Mouse (Mus musculus): Measurements from ENCODE around the gene Suv39h1. TPM values are rescaled to one million over a fixed set of nuclear protein-coding genes. Genes with fewer than 3 reads are reported as not detected.
"Not testable (repeated sequence)": the region's sequence is repeated elsewhere in the genome, so short reads cannot be mapped to it uniquely, and the experiment has no call there.

Suv39h1 gene
- total RNA-seq, 2 experiments from 2014 or later: 35.0 to 36.7 TPM

DNA sequence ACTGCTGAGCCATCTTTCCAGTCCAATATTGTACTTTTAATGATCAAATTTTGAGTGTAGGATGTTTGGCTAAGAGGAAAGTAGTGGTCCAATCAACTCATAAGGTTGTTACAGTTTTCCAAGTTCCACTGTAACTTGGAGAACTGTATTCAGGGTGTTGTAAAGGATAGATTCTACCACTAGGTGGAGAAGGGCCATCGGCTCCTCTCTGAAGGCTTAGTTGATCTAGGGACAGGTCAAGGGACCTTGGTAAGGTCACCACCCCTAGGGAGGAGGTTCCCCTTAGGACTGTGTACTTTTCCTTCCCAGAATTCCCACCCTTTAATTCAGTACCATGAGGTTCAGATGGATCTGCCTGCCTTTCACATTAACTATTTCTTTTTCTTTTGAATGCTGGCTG lies 41.6 kb downstream of the Suv39h1 start:
- DNase-seq: no peak
- intact Hi-C loops (cut with DNase I): no loop called here

DNA sequence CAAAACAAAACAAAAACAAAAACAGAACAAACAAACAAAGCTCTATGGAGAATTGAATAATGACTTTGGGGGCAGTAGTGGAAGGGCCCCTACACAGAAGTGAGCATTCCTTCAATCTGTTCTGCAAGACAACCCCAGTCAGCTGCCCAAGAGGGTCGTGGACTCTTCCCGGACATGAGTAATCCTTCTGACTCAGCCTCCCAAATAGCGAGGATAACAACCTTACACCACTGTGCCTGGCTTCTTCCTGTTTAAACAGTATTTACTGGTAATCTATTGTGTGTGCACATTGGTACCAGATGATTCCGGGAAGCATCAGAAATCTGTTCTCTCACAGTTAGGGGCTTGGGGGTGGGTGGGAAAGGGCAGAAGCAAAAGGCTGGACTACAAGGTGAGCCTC lies 47.7 kb downstream of the Suv39h1 start:
- DNase-seq: no peak
- intact Hi-C loops (cut with DNase I): no loop called here

DNA sequence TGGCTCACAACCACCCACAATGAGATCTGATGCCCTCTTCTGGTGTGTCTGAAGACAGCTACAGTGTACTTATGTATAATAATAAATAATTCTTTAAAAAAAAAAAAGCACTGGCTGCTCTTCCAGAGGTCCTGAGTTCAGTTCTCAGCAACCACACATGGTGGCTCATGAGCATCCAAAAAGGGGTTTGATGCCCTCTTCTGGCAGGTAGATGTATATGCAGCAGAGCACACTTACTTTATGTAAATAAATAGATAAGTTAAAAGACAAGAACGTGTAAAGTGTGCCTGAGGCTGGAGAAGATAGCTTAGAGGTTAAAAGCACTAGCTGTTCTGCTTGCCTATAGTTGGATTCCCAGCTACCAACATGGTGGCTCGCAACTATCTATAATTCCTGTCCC lies 49.8 kb downstream of the Suv39h1 start:
- intact Hi-C loops (cut with DNase I): no loop called here
- DNase-seq: no peak

DNA sequence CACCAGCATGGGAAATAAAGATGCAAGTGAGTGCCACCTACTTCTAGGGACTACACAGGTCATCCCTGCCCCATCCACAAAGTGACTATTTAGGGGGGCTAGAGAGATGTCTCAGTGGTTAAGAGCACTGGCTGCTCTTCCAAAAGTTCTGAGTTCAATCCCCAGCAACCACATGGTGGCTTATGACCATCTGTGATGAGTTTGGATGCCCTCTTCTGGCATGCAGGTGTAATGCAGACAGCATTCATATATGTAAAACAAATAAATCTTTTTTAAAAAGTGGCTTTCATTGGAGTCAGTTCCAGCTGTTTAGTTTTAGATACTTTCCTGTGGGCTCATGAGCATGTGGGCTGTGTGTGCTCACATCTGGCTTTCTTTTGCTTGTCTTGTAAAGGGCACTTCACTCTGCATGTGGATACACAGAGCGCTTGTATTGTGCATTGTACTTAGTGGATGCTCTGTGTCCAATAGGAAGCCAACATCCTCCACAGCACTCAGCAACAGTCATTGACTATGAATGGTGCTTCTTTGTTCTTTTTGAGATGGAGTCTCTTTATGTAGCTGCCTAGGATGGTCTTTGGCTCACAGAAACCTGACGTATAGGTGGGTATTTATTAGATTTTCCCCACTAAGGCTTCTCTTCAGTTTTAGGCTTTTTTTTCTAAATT lies 54.3 kb downstream of the Suv39h1 start:
- DNase-seq: no peak
- intact Hi-C loops (cut with DNase I): no loop called here

DNA sequence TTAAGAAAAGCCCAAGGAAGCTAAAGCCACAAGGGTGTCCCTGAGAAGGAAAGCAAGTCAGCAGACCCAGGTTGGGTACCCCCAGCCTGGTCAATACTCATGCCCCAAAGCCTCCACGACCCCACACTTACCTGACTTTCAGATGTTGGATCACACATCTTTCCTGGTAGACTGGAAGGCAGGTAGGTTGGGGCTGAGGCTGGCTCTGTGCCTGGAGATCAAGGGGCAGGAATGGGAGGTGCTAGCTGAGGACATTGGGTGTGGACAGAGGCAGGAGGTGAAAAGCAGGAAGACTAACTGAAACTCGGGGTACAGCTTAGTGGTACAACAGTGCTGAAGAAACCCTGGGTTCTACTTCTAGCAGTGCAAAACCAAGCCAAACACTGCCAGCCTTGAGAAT lies 56.3 kb downstream of the Suv39h1 start, which contains the start of gene Glod5:
Gene Glod5 (minus strand): TSS at position 207 of the 400 bp plus-strand sequence.
- DNase-seq: no peak
- intact Hi-C loops (cut with DNase I): no loop called here

DNA sequence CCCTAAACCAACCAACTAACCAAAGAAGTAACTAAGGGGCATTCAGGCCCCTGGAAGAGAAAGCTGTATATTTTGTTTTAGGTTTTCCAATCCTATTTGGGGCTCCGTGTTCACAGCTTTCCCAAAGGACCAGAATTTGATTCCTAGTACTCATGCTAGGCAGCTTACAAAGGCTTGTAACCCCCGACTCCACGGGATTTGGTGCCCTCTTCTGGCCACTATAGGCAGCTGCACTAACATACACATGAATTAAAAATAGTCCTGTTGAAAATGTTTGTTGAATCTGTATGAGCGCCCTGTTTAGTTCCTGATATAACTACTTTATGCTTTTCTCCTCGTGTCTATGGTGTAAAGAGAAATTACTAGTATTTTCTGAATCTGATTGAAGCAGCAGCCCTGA lies 57.4 kb downstream of the Suv39h1 start:
- peak; percentile 26 for DNase-seq
- intact Hi-C loops (cut with DNase I): no loop called here

DNA sequence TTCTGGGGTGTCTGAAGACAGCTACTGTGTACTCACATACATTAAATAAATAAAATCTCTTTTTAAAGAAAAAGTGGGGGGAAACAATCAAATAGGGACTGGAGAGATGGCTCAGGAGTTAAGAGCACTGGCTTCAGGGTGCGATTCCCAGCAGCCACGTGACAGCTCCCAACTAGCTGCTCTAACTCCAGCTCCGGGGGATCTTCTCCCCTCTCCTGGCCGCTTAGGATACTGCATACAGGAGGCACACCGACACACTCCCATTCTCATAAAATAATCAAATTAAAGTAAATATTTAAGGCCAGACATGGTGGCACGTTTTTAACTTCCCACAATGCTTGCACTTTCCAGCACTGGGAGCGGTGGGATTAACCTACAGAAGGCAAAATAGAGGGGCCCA lies 58.9 kb downstream of the Suv39h1 start:
- intact Hi-C loops (cut with DNase I); DNase-seq: not testable (repeated sequence)

DNA sequence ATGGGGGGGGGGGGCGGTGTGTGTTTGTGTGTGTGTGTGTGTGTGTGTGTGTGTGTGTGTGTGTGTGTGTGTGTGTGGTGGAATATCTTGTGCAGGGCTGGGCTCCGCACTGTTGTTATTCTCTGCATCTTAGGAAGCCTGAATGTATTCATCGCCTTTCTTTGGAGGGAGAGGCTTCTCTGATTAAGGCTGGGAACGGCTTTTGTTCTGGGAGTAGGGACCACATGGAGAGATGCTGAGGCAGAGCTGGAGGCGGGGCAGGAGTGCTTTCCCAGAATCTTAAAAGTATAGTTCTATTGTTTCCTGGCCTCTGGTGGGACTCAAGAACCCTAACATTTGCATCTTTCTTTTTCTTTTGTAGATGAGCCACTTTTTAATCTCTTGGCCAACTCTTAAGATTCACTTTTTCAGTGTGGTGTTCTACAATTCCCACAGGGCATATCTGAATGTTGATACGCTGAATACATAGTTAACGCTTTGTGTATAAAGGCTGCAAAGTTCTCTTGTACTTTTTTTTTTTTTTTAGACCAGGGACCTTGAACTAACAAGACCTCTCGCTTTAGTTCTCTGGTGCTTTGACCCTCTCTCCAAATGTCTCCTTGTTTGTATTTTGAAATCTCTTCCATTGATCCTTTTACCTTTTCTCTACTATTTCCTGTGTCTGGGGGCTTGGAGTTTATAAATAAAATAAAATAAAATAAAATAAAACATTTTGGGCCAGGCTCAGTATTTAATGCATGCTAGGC lies 60.8 kb downstream of the Suv39h1 start:
- intact Hi-C loops (cut with DNase I): no loop called here
- DNase-seq: no peak

DNA sequence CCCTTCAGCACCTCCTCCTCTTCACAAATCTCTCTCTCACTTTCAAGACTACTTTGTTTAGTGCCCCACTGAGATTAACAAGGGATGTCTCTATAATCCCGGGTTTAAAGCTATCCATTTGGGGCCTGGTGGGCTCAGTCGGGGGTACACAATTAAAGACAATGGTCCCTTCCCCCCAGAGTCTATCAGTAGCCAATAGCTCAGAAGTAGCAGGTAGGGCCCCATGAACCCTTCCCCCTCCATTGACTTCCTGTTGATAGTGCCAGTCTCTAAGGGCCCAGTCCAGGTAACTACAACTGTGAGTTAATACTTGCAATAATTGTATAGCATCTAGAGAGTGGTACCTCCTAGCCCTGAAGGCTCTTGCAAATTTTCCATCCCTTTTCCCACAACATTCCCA lies 61.4 kb downstream of the Suv39h1 start:
- DNase-seq: no peak
- intact Hi-C loops (cut with DNase I): no loop called here

Other genes with a start within 250 kb of the Suv39h1 start
- gene Otud5, start 233.4 kb downstream of the Suv39h1 start, total RNA-seq (2021): 10 to 100 TPM; 63.8 to 69.8 TPM
- 10 to 100 TPM; 25.4 to 27.2 TPM for gene Pim2, start 196.5 kb downstream of the Suv39h1 start, total RNA-seq (2021)
- 10 to 100 TPM; 40.5 to 41.7 TPM for gene Slc35a2, start 190.7 kb downstream of the Suv39h1 start, total RNA-seq (2021)
- 10 to 100 TPM; 92.7 to 98.2 TPM for gene Pqbp1, start 175.5 kb downstream of the Suv39h1 start, total RNA-seq (2021)
- gene Timm17b, start 175.4 kb downstream of the Suv39h1 start, total RNA-seq (2021): 10 to 100 TPM; 46.6 to 54.4 TPM
- not detected for gene Gm10491, start 166.9 kb downstream of the Suv39h1 start, total RNA-seq (2021)
- not detected for gene Gm10490, start 165.2 kb downstream of the Suv39h1 start, total RNA-seq (2021)
- gene Pcsk1n, start 154.9 kb downstream of the Suv39h1 start, total RNA-seq (2021): 100 to 1,000 TPM; 188 to 204 TPM
- not detected for gene Eras, start 146.2 kb downstream of the Suv39h1 start, total RNA-seq (2021)
- gene Hdac6, start 126.9 kb downstream of the Suv39h1 start, total RNA-seq (2021): 10 to 100 TPM; 62.5 to 71.4 TPM
- gene Gata1, start 96.7 kb downstream of the Suv39h1 start, total RNA-seq (2021): not detected
- not detected for gene Glod5, start 56.3 kb downstream of the Suv39h1 start, total RNA-seq (2021)
- gene Was, start 15.7 kb upstream of the Suv39h1 start, total RNA-seq (2021): under 1 TPM; 0.42 to 0.94 TPM
- 100 to 1,000 TPM; 214 to 224 TPM for gene Wdr13, start 58.1 kb upstream of the Suv39h1 start, total RNA-seq (2021)
- gene Rbm3, start 71.1 kb upstream of the Suv39h1 start, total RNA-seq (2021): 100 to 1,000 TPM; 346 to 406 TPM
- gene Tbc1d25, start 101.4 kb upstream of the Suv39h1 start, total RNA-seq (2021): 10 to 100 TPM; 18.1 to 19.9 TPM
- gene Ebp, start 118.8 kb upstream of the Suv39h1 start, total RNA-seq (2021): 10 to 100 TPM; 19.9 to 25.5 TPM
- 10 to 100 TPM; 43.4 to 49.5 TPM for gene Porcn, start 131.8 kb upstream of the Suv39h1 start, total RNA-seq (2021)
- 10 to 100 TPM; 25.9 to 28.9 TPM for gene Ftsj1, start 177.6 kb upstream of the Suv39h1 start, total RNA-seq (2021)
- gene Slc38a5, start 196.4 kb upstream of the Suv39h1 start, total RNA-seq (2021): 10 to 100 TPM; 31.4 to 34.9 TPM

Data from left cerebral cortex, postnatal 4 days (tissue).